Mouse (Mus musculus): ENCODE measurements at regions not wholly inside any gene's neighbourhood (a gene's known extent, or its start where the extent isn't known, plus 50 kb on each side); places are given as distances from the start of the nearest gene placed in this dataset.

DNA sequence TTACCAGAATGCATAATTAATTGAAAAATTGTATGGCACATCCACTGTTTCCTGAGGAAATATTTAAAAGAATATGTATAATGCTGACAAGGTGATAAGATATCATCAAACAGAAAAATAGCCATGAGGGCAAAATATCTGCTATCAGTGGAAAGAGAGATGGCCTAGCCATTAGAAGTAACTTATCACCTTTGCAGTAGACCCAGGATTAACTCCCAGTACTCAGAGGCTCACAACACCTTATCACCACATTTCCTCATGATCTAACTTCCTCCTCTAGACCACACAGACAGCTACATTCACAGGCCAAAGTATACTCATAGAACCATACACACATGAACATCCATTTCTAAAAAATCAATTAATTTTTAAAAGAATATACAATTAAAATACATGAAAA is 963.4 kb downstream of the Efna5 start:
- TF ChIP-seq POLR2A (IDR thresholded peaks at IDR 0.05; ENCODE audit: borderline replicate concordance, extremely low read depth, insufficient read depth, insufficient read length, poor library complexity, severe bottlenecking) (no peak), CTCF (IDR thresholded peaks at IDR 0.05; ENCODE audit: borderline replicate concordance, extremely low read depth, insufficient read depth, insufficient read length) (no peak)

Measured in brain, embryonic 14.5 days (tissue).